Mouse (Mus musculus): ENCODE measurements at regions not wholly inside any gene's neighbourhood (a gene's known extent, or its start where the extent isn't known, plus 50 kb on each side); places are given as distances from the start of the nearest gene placed in this dataset.

- no peak overlapping the region for H3K27ac ChIP-seq (ENCODE audit: low read depth, low read length)
- TF ChIP-seq CTCF (IDR thresholded peaks at IDR 0.05), result no peak
- DNase-seq (ENCODE audit: low spot score) (no peak), ATAC-seq (ENCODE audit: low FRiP score) (no peak)
- H3K27me3 ChIP-seq (ENCODE audit: insufficient read depth, low read length), result no peaks in the 10 kb centered on the region
- H3K4me1 ChIP-seq (ENCODE audit: insufficient read depth, low read length), result no peaks in the 10 kb centered on the region
- no peak overlapping the region for H3K4me3 ChIP-seq (ENCODE audit: low read depth, low read length)
- no peak overlapping the region for H3K4me2 ChIP-seq (ENCODE audit: low read depth, low read length, poor library complexity, severe bottlenecking)
- H3K36me3 ChIP-seq (ENCODE audit: insufficient read depth, low read length), result no peaks in the 10 kb centered on the region
- H3K9ac ChIP-seq (replicated peaks; ENCODE audit: low read length, poor library complexity, severe bottlenecking), result no peak overlapping the region
- 56% methylated on average over 9 of the region's 9 CpGs for WGBS
- no peaks in the 10 kb centered on the region for H3K9me3 ChIP-seq (ENCODE audit: low read length)
These were observed 63.0 kb upstream of the Rreb1 start for GRCm38 (mm10) chr13:37715058-37715712.

DNA sequence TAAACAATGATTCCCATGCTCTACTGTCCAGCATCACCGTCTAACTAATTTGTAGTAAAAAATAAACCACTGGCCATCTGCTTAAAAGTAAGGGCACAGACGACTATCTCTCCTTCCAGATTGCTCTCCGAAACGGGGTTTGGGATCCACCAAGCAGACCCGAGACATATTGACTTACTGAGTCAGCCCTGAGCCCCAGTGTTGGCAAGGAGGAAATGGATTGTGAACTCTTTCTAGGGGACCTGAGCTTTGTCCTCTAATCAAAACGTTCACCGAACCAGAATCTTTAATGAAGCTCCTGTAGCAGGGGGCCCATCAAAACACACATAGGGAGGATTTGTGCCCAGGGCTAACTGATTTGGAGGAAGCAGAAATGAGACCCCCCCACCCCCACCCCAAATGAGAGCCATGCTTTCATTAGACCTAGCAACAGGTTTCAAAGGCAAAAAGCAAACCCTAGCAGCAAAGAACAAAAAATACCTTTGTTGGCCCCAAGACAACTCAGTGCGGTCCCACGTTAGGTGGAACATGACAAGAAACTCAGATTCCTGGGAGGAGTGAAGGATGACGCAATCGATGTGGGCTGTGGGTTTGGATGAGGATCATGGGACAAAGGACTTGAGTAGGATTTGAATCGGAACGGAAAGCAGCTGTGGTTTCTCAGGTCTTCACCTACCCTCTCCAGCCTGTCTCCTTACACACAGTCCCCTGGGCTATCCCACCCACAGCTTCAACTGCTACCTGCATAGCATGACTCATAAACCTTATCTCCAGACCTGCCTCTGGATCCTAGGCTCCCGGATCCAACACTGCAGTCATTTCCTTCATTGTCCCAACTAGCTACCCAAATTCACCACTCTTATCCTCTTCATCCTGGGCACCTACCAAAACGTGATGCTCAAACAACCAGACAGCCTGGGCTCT, 62.2 kb upstream of the Rreb1 start:
- H3K9ac ChIP-seq (replicated peaks; ENCODE audit: low read length, poor library complexity, severe bottlenecking), result no peak overlapping the region
- no peak overlapping the region for H3K4me3 ChIP-seq (ENCODE audit: low read depth, low read length)
- no peaks in the 10 kb centered on the region for H3K27me3 ChIP-seq (ENCODE audit: insufficient read depth, low read length)
- H3K36me3 ChIP-seq (ENCODE audit: insufficient read depth, low read length), result no peaks in the 10 kb centered on the region
- H3K27ac ChIP-seq (ENCODE audit: low read depth, low read length), result no peak overlapping the region
- no peaks in the 10 kb centered on the region for H3K9me3 ChIP-seq (ENCODE audit: low read length)
- no peak for TF ChIP-seq CTCF (IDR thresholded peaks at IDR 0.05)
- H3K4me1 ChIP-seq (ENCODE audit: insufficient read depth, low read length), result no peaks in the 10 kb centered on the region
- WGBS, result 74% methylated on average over 15 of the region's 15 CpGs
- no peak overlapping the region for H3K4me2 ChIP-seq (ENCODE audit: low read depth, low read length, poor library complexity, severe bottlenecking)
- DNase-seq (ENCODE audit: low spot score) (no peak), ATAC-seq (ENCODE audit: low FRiP score) (no peak)

DNA sequence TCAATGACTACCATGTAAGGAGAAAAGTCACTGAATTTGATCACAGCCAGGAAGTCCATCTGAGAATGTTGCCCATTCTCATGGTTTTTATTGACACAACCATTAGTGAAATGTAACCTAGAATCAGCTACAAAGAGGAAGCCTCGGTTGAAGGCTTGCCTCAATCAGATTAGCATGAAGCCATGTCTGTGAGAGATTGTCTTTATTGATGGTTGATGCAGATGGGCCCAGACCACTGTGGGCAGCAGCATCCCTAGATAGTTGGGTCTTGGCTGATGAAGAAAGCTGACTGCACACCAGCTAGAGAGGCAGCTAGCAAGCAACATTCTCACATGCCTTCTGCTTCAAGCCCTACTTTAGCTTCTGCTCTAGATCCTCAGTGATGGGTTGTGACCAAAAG, 60.4 kb upstream of the Rreb1 start:
- DNase-seq (ENCODE audit: low spot score) (no peak), ATAC-seq (ENCODE audit: low FRiP score) (no peak)
- H3K27ac ChIP-seq (ENCODE audit: low read depth, low read length), result no peak overlapping the region
- H3K36me3 ChIP-seq (ENCODE audit: insufficient read depth, low read length), result no peaks in the 10 kb centered on the region
- H3K4me3 ChIP-seq (ENCODE audit: low read depth, low read length), result no peak overlapping the region
- no peak for TF ChIP-seq CTCF (IDR thresholded peaks at IDR 0.05)
- no peak overlapping the region for H3K4me2 ChIP-seq (ENCODE audit: low read depth, low read length, poor library complexity, severe bottlenecking)
- H3K9ac ChIP-seq (replicated peaks; ENCODE audit: low read length, poor library complexity, severe bottlenecking), result no peak overlapping the region
- no peaks in the 10 kb centered on the region for H3K4me1 ChIP-seq (ENCODE audit: insufficient read depth, low read length)
- no peaks in the 10 kb centered on the region for H3K27me3 ChIP-seq (ENCODE audit: insufficient read depth, low read length)
- no peaks in the 10 kb centered on the region for H3K9me3 ChIP-seq (ENCODE audit: low read length)
- WGBS, result 85% methylated on average over 1 of the region's 1 CpGs

DNA sequence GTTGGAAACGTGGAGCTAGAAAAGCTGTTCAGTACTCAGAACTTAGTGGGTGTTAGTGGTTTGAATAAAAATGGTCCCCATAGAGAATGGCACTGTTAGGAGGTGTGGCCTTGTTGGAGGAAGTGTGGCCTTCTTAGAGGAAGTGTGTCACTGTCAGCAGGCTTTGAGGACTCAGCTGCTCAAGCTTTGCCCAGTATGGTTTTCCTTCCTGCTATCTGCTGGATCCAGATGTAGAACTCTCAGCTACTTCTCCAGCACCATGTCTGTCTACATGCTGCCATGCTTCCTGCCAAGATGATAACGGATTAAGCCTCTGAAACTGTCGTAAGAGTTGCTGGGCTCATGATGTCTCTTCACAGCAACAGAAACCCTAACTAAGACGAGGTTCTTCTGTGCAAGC, 59.8 kb upstream of the Rreb1 start:
- Histone ChIP-seq H3K27me3 (ENCODE audit: insufficient read depth, low read length) (no peaks in the 10 kb centered on the region), H3K9ac (replicated peaks; ENCODE audit: low read length, poor library complexity, severe bottlenecking) (no peak overlapping the region), H3K4me1 (ENCODE audit: insufficient read depth, low read length) (no peaks in the 10 kb centered on the region), H3K9me3 (ENCODE audit: low read length) (no peaks in the 10 kb centered on the region), H3K4me2 (ENCODE audit: low read depth, low read length, poor library complexity, severe bottlenecking) (no peak overlapping the region), H3K4me3 (ENCODE audit: low read depth, low read length) (no peak overlapping the region), H3K36me3 (ENCODE audit: insufficient read depth, low read length) (no peaks in the 10 kb centered on the region), H3K27ac (ENCODE audit: low read depth, low read length) (no peak overlapping the region)
- TF ChIP-seq CTCF (IDR thresholded peaks at IDR 0.05), result no peak
- WGBS, result 70% methylated on average over 4 of the region's 4 CpGs
- no peak for DNase-seq (ENCODE audit: low spot score)
- ATAC-seq (ENCODE audit: low FRiP score), result no peak
